Mouse (Mus musculus) neural tube, embryonic 15.5 days (tissue): ENCODE measurements around the gene Sh2d1b1. TPM values are rescaled to one million over a fixed set of nuclear protein-coding genes. Genes with fewer than 3 reads are reported as not detected.

Source experiments
- ATAC-seq: fragments of 200-750 bp; cut with Nextera tagmentation; 2 replicates; pipeline ENCODE4 v1.8.0; 2017; ENCODE audit warnings: mild to moderate bottlenecking, moderate TSS enrichment, moderate library complexity; ENCODE audit not compliant: low FRiP score
- H3K27ac ChIP-seq: fragments of 300-500 bp; sonication (generic); replicated peaks from 2 replicates; pipeline ENCODE4 v1.5.1; 2015; ENCODE audit warnings: mild to moderate bottlenecking, inconsistent platforms
- H3K27me3 ChIP-seq: fragments of 300-500 bp; sonication (generic); replicated peaks from 2 replicates; pipeline ENCODE4 v1.6.1; 2015; ENCODE audit warnings: inconsistent platforms
- H3K36me3 ChIP-seq: fragments of 300-500 bp; sonication (generic); 2 replicates; pipeline ENCODE4 v1.6.1; 2015; ENCODE audit warnings: inconsistent platforms
- H3K4me1 ChIP-seq: fragments of 300-500 bp; sonication (generic); 2 replicates; pipeline ENCODE4 v1.6.1; 2015; ENCODE audit warnings: inconsistent platforms
- H3K4me2 ChIP-seq: fragments of 300-500 bp; sonication (generic); 2 replicates; pipeline ENCODE4 v1.6.1; 2015; ENCODE audit warnings: inconsistent platforms, mild to moderate bottlenecking, moderate library complexity
- H3K4me3 ChIP-seq: fragments of 300-500 bp; sonication (generic); replicated peaks from 2 replicates; pipeline ENCODE4 v1.5.1; 2015; ENCODE audit warnings: mild to moderate bottlenecking, inconsistent platforms
- H3K9ac ChIP-seq: fragments of 300-500 bp; sonication (generic); replicated peaks from 2 replicates; pipeline ENCODE4 v1.6.1; 2015; ENCODE audit warnings: mild to moderate bottlenecking, inconsistent platforms
- H3K9me3 ChIP-seq: fragments of 300-500 bp; sonication (generic); replicated peaks from 2 replicates; pipeline ENCODE4 v1.6.1; 2016; ENCODE audit warnings: inconsistent platforms
- WGBS: fragments of 180-500 bp; shearing (Covaris S2); methylation state at CpG from one replicate; pipeline ENCODE4 v1.1.7; 2015; ENCODE audit warnings: mixed read lengths; 5-methylcytosine and 5-hydroxymethylcytosine counted together
- polyA plus RNA-seq: library from polyadenylated mRNA; unstranded; fragments of >200 nt; fragmentation: Nextera tagmentation; extraction: Ambion mirVana; gene quantifications from 2 replicates; pipeline ENCODE4 v1.2.1, GENCODE M21; 2015

Sh2d1b1 gene
- polyA plus RNA-seq, 1 experiment from 2014 or later: not detected

- WGBS: 89% methylated on average over 4 of the region's 4 CpGs
- Histone ChIP-seq H3K27ac (no peak overlapping the region), H3K36me3 (peaks cover under 1% of the 10 kb centered on the region; the same call in 1 of the 2 replicates), H3K9ac (no peak overlapping the region), H3K9me3 (no peaks in the 10 kb centered on the region), H3K4me2 (no peak overlapping the region), H3K4me1 (no peaks in the 10 kb centered on the region), H3K27me3 (no peaks in the 10 kb centered on the region), H3K4me3 (no peak overlapping the region)
- no peak for ATAC-seq
These were observed 48.2 kb downstream of the Sh2d1b1 start for GRCm38 (mm10) chr1:170325277-170325676.

- H3K4me2 ChIP-seq: no peak overlapping the region
- H3K9ac ChIP-seq: no peak overlapping the region
- H3K9me3 ChIP-seq: no peaks in the 10 kb centered on the region
- ATAC-seq: no peak
- H3K4me3 ChIP-seq: no peak overlapping the region
- H3K36me3 ChIP-seq: no peaks in the 10 kb centered on the region
- H3K27me3 ChIP-seq: no peaks in the 10 kb centered on the region
- H3K4me1 ChIP-seq: peaks cover 3% of the 10 kb centered on the region; the same call in 1 of the 2 replicates
- H3K27ac ChIP-seq: no peak overlapping the region
- 79% methylated on average over 6 of the region's 6 CpGs for WGBS
These were observed 54.8 kb downstream of the Sh2d1b1 start for GRCm38 (mm10) chr1:170331926-170332325.

GRCm38 (mm10) chr1:170332775-170333174, 55.7 kb downstream of the Sh2d1b1 start:
- no peak for ATAC-seq
- Histone ChIP-seq H3K9ac (no peak overlapping the region), H3K4me1 (peaks cover 3% of the 10 kb centered on the region; the same call in 1 of the 2 replicates), H3K36me3 (no peaks in the 10 kb centered on the region), H3K9me3 (no peaks in the 10 kb centered on the region), H3K27ac (no peak overlapping the region), H3K27me3 (no peaks in the 10 kb centered on the region), H3K4me3 (no peak overlapping the region), H3K4me2 (no peak overlapping the region)
- WGBS: 76% methylated on average over 4 of the region's 4 CpGs

Other genes starting within 250 kb of the Sh2d1b1 start
- gene Ddr2, start 166.6 kb upstream of the Sh2d1b1 start, polyA plus RNA-seq: 8.4 and 10.6 TPM in 2 replicates
- 64.4 and 65.5 TPM in 2 replicates for gene Uap1, start 102.4 kb upstream of the Sh2d1b1 start, polyA plus RNA-seq
- gene Uhmk1, start 61.9 kb upstream of the Sh2d1b1 start, polyA plus RNA-seq: 8.1 and 8.3 TPM in 2 replicates
- not detected in 2 replicates for gene Sh2d1b2, start 44.6 kb upstream of the Sh2d1b1 start, polyA plus RNA-seq
- 1.8 and 2.1 TPM in 2 replicates for gene Gm7694, start 29.0 kb downstream of the Sh2d1b1 start, polyA plus RNA-seq
- gene Spata46, start 31.5 kb downstream of the Sh2d1b1 start, polyA plus RNA-seq: 0.61 and 0.82 TPM in 2 replicates